Mouse (Mus musculus): ENCODE data around the gene Actn3.
A peak's percentile ranks its signal among the peaks of the same experiment; 100 is the strongest.
"Not testable (repeated sequence)": the region's sequence is repeated elsewhere in the genome, so short reads cannot be mapped to it uniquely, and the experiment has no call there.

The Actn3 gene

DNA sequence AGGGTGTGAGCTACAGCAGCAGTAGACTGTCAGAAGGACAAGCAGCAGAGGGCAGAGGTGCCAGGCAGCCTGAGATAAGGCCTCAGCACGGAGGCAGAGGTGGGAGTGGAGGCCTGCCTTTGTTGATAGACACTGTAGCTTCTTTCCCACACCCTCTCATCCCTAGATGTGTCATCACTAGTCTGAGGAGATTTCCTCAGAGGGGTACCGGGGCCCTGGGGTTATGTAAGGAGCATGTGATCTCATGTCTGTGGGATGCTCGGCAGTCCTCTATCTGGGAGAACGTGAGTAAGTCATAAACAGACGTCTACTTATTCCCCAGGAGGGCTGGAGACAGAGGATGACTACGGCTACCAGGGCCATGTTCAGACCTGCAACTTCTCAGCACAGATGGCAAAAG lies 18.6 kb downstream of the Actn3 start:
- DNase-seq (ENCODE audit: low read depth, low spot score): no peak

DNA sequence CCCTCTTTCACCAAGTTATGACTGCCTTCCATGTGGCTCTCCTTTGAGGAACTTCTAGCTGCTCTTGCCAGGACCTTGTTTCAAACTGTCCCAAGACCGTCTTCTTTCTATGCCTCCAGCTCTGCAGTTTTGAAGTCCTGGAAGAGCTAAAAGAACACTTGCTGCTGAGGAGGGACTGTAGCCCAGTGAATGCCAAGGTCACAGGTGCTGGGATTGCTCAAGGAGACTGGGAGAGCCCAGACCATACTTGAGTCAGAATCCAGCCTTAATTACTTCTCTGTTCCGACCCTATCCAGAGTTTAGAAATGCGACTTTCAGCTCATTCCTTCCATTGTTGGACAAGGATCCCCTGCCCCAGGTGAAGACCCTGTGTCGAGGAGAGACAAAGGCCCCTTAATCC lies 21.8 kb downstream of the Actn3 start:
- no peak for DNase-seq (ENCODE audit: low read depth, low spot score)

DNA sequence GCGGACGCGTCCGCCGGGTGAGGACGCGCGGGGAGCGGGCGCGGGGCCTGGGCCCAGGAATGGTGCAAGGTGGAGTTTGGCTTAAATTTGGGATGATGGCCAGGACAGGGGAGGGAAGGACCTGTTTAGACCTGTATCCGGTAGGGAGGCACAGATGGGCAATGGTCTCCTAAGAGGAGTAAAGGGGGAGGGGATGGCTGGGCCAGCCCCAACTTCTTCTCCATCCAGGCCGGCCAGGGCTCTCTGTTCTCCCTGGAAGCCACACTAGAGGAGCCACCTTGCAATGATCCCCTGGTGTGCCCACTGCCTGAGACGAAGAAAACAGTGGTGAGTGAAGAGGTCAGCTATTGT lies 22.3 kb downstream of the Actn3 start:
- no peak for DNase-seq (ENCODE audit: low read depth, low spot score)

DNA sequence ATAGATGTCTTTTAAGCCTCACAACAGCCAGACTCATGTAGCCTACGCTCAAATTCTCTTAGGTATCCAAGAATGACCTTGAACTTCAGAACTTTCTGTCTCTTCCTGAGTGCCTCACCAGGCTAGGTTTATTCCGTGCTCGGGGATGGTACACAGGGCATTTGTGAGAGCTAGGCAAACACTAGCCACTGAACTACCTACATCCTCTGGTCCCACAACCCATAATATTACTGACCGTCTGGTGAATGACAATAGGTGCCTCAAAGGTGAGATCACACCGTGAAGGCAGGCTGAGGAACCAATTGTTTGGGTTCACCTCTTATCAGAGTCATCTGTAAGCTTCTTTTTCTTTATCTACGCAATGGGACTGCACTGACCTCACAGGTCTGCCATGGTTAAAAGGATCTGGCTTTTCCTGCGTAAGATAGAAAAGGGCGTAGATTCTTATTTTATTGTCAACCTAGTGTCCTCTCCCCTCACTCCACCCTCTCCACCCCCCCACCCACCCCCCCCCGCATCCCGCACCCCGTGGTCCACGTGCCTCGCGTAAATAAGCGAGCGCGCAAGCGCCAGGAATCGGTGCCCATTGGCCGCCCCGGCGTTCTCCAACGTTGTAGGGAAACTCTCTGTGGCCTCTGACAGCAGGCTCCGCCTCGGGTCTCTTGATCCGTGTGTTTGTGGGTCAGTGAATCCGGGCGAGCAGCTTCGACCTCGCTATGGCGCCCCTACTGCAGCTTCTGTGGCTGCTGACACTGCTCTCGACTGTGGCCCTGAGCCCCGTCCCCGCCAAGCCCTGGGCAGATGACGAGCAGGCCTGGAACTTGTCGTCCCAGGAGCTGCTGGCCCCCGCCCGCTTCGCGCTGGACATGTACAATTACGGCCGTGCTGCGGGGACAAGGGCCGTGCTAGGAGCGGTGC lies 22.9 kb downstream of the Actn3 start, which contains the start of gene Ctsf:
Gene Ctsf, plus strand, starts transcription at position 579 of the 918 bp plus-strand sequence.
- peak; percentile 72 for DNase-seq (ENCODE audit: low read depth, low spot score)

DNA sequence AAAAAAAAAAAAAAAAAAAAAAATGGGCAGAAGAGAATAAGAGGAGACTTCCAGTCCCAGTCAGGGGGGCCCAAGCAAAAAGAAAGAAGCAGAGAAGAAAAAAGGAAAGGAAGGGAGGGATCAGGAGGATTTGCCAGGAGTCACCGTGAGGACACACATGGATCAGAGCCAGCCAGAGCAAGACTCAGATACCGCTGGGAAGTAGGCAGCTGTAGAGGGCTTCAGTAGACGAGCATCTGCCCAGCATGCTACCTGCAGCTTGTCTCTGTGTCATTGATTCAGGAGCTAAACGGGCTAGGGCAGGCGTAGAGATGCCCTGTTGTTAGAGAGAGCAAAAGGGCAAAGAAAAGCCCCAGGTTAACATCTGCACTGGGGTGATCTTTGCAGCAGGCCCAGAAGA lies 27.4 kb downstream of the Actn3 start:
- no peak for DNase-seq (ENCODE audit: low read depth, low spot score)

DNA sequence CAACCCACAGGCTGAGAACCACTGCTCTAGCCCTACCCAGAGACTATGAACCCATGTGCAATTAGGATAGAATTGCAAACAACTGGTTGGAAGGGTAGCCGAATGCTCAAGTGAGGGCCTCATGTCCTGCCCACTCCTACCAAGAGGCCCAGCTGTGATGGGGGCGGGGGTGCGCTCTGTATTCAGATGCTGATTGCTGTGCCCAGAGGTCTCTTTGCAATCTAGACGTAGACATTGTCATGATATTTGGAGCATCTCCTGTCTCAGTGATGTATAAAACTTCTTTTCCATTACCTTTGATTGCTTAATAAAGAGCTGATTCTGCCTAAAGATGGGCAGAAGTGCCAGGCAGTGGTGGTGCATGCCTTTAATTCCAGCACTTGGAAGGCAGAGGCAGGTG lies 27.9 kb downstream of the Actn3 start:
- DNase-seq (ENCODE audit: low read depth, low spot score): no peak

DNA sequence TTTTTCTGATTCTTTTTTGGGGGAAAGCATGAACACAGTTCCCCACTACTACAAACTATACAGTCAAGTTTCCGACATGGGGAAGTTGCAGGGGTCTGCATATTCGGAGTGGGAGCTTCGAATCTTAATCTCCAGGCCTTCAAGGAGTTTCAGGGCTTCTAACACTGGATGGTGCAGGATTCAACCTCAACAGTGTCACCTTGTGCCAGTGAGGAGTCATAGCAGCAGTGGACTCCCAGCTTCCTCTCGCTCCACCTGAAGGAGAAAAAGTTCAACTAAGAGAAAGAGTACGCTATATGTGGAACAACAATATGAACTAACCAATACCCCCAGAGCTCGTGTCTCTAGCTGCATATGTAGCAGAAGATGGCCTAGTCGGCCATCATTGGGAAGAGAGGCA lies 30.2 kb downstream of the Actn3 start:
- no peak for DNase-seq (ENCODE audit: low read depth, low spot score)

DNA sequence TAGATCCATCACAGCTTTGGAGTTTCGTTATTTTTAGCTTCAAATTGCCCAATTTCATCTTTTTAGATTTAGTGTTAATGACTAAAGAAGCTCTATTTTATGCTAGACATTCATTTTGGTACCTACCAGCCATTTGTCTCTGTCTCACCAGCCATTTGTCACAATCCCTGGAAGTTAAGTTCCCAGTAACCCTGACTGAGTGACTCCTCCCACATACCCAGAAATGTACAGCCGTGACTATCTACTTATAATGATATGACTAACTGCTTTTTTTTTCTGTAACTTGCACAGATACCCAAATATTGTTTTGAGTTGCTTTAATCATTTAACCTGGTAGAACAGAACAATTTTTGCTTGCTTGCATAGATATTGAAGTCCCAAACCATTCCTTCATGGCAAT lies 31.9 kb downstream of the Actn3 start:
- DNase-seq (ENCODE audit: low read depth, low spot score): no peak

DNA sequence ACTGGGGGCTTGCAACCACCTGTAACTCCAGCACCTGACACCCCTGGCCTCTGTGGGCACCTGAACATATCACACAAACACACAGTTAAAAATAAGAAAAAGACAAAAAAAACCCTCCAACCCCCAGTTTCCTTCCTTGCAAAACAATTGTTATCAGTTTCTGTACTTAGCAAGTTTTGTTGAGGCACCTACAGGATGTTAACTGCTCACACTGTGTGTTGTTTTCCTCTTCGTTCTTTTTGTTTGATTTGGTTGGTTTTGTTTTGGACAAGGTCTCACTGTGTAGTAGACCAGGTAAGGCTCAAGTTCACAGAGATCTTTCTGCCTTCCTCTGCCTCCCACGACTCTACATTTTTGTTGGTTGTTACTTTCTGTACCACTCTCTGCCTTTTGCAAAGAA lies 35.1 kb downstream of the Actn3 start:
- DNase-seq (ENCODE audit: low read depth, low spot score): no peak

DNA sequence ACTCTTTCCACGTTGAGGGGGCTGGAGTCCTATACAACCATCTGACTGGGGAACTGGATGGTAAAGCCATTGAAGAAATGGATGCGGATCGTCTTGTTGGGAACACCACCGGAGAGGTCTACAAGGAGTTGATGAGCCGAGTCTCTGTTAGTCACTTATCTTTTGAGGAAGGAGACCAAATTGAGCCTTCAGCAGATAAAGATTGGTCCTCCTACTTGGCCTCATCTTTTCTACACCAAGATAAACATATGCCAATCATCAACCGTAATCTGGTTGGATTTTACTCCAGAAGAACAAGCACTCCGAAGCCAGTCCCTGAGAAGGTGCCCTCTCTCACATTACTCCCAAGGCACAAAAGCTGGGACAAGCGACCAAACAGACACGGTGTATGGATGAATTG lies 36.9 kb downstream of the Actn3 start:
- DNase-seq (ENCODE audit: low read depth, low spot score): no peak

DNA sequence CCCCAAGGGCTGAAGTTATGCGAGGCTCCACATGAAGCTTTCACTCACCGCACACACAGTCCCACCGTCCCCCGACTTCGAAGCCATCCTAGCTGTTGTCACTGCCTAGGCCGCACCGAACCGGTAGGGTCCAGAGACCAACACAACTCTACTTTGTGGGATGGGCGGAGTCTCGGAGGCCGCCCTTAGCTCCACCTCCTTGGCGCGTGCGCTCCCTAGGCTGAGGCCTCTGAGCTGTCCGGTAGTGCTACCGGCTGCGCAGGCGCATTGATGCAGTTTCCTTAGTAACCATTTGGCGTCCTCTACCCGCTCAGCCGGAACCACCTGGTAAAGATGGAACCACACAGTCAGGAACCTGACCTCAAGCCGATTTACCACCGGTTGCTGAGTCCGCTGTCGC lies 38.6 kb downstream of the Actn3 start, which contains the start of the genes Ccs and Ccdc87:
Gene Ccs, minus strand, starts transcription at position 184 of the 400 bp plus-strand sequence.
Gene Ccdc87, plus strand, starts transcription at position 218 of the 400 bp plus-strand sequence.
- peak; percentile 94 for DNase-seq (ENCODE audit: low read depth, low spot score)

DNA sequence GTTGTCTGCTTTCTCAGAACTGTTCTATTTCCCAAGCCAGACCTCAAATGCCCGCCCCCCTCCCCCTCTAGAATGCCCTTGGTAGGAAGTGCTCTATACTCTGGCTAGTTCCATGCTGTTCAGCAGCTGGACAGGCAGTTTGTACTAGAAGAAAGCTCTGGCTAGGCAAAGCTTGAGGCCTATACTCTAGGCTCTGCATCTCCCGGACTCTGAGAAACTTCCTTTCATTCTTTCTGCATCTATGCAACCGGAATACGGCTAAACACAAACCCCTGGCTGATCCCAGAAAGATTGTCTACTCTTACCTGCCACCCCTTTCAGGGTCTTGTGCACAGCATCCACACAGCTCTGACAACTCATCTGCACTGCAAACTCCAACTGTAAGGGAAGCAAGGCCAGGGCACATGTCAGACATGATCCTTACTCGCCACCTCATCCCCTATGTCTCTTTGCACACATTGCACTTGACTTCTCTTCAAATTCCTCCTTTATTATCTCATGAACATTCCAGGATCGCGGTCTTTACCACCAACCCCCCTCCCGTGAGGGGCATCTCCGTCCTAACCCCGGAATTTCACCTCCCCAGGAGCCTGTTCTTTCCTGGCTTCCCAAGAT lies 39.1 kb downstream of the Actn3 start:
- no peak for DNase-seq (ENCODE audit: low read depth, low spot score)

DNA sequence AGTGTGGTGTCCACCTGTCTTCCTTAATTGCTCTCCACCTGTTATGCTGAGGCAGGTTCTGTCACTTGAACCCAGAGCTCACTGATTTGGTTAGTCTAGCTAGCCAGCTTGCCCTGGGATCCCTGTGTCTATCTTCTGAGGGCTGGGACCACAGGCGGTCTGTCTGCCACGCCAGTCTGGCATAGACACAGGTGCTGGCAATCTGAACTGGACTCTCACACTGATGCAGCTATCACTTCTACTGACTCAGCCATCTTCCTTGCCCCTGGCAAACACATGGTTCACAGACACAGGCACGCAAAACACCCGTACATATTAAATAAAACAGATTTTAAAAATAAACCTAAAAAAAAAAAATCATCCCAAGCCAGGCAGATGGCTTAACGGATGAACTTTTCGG lies 40.7 kb downstream of the Actn3 start:
- DNase-seq (ENCODE audit: low read depth, low spot score): no peak

DNA sequence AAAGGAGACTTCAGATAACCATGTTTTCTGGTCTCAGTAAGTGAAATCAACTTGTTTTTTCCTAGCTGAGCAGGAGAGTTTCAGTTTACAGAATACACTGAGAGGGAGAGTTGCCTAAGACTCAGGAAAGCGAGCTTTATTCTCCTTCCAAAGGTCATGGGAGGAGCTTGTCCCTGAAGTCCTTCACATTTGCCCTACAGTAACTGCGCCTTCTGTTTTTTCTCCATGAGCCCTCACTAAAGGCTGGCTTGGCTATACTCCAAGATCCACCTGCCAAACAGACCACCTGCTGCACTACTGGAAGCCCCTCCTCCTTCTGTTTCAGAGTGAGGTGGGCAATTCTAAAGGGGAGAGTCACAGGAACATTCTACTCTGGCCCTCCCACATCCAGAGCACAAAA lies 41.6 kb downstream of the Actn3 start:
- DNase-seq (ENCODE audit: low read depth, low spot score): no peak

DNA sequence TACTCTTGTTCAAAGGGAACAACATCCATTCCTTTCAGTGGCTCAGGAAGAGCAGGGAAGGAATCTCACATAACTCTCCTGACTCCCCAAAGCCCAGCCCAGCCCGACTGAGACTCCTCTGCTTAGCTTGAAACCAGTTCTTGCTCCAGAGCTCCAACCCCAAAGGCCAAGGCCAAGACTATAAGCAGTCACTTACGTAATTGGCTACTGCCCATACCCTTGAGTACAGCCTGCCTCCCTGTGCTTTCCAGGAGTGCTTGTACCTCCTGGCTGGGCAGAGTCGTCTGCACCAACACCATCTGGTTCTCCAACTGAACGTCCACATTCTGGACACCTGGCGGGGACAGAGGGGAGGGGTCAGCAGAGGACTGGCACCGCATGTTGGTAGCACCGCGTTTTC lies 43.7 kb downstream of the Actn3 start:
- no peak for DNase-seq (ENCODE audit: low read depth, low spot score)

DNA sequence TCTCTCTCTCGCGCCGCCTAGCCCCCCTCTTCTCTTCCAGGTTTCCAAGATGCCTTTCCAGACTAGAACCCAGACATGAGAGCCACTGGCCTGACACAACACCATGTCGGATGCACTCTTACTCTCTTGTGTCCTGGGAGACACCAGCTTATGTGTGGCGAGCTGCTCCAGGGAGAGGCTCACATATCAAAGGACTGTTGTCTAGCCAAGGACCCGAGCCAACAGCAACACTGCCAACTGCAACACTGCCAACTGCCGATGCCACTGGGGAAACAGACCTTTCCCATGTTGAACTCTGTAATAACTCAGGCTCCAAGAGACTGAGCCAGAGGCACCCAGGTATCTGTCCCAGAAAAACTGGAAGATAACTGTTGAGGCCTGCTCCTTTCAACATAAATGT lies 48.6 kb downstream of the Actn3 start:
- DNase-seq (ENCODE audit: low read depth, low spot score): no peak

DNA sequence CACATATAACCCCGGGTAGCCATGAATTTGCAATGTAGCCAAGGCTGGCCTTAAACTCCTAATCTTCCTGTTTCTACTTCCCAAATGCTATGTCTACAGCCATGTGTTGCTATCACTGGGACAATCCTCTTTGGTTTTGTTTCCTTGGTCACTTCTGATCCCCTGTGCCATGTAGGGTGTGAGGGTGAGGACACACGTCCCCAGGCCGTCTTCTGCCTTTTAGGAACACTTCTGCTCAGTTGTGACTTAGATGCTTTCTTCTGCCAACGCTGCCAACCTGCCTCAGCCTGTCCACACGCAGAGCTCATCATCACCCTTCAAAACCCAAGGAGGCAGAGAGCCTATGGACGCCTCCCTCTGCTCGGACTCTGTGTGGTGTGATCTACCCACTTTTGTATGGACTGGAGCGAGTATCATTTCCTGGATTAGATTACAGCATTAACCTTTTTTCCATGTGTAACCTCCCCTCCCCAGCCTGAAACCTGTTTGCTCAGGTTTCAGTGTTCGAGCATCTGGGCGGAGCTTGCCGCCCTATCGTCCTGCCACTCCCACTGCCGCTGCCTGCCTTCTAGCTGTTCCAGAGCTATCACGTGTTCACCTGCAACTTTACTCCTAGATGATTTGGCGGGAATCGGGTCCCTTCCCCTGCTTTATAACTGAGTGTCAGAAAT lies 49.1 kb downstream of the Actn3 start:
- DNase-seq (ENCODE audit: low read depth, low spot score): no peak

DNA sequence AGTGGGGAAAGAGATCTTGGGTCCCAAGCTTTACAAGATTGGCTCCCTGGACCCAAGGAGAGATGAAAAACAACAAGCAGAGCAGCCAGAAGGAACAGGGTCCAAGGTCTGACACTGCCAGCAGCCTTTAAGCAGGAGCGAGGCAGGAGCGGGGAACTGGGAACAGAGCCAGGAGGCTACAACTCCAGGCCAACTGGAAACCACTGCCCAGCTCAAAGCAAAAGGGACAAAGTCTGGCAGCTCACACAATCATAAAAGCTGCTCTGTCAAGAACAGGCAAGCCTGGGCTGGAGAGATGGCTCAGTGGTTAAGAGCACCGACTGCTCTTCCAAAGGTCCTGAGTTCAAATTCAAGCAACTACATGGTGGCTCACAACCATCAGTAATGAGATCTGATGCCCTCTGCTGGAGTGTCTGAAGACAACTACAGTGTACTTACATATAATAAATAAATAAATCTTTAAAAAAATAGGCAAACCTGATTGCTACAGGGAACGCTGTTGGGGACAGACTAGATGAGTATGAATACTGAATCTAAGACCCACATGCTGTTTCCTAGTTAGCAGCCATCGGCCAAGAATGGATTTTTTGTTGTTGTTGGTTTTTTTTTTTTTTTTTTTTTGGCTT lies 56.9 kb downstream of the Actn3 start:
- DNase-seq (ENCODE audit: low read depth, low spot score): no peak

DNA sequence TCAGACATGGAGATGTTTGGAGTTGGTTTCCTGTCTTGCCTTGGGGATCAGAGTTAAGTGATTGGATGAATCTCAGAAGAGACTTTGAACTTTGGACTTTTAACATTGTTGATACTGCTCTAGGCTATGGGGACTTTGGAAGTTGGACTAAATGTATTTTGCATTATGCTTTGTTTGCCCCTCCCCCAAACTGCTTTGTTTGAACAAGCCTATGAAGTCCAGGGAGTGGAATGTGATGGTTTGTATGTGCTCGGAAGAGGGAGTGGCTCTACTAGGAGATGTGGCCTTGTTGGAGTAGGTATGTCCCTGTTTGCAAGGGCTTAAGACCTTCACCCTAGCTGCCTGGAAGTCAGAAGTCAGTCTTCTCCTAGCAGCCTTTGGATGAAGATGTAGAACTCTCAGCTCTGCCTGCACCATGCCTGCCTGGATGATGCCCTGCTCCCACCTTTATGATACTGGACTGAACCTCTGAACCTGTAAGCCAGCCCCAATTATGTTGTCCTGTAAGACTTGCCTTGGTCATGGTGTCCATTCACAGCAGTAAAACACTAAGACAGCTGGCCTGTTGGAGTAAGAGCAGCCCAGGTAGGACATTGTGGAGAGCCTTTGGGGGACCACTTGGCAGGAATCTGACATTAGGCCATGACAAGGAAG lies 60.4 kb downstream of the Actn3 start:
- DNase-seq (ENCODE audit: low read depth, low spot score): no peak

DNA sequence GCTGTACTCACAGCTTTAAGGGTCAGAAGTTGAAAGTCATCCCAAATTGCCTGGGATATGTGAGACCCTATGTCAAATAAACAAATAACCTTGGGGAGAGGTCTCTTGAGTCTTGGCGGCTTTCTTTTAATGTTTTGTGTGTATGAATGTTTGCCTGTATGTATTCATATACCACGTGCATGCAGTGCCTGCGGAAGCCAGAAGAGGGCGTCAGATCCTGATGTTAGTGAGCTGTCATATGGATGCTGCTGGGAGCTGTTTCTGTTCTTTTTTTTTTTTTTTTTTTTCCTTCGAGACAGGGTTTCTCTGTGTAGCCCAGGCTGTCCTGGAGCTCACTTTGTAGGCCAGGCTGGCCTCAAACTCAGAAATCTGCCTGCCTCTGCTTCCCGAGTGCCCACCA lies 64.7 kb downstream of the Actn3 start:
- DNase-seq (ENCODE audit: low read depth, low spot score): no peak

DNA sequence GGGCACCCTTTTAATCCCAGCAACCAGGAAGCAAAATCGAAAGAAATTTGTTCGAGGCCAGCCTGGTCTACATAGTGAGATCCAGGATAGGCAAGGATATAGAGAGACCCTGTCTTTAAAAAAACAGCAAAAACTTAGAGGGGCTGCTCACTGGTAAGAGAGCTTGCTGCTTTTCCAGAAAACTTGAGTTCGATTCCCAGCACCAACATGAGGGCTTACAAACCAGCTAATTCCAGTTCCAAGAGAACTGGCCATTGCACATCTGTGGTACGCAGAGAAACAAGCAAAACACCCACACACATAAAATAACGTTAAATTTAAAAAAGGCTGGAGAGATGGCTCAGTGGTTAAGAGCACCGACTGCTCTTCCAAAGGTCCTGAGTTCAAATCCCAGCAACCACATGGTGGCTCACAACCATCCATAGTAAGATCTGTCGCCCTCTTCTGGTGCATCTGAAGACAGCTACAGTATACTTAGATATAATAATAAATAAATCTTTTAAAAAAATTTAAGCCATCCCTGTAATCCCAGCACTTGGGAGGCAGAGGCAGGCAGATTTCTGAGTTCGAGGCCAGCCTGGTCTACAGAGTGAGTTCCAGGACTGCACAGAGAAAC lies 65.3 kb downstream of the Actn3 start:
- DNase-seq (ENCODE audit: low read depth, low spot score): not testable (repeated sequence)
